Mouse (Mus musculus) thymus, adult 2 months (tissue): ENCODE results near the gene Olfml1.

Experiments
- CTCF ChIP-seq: fragments of 200-500 bp; IDR thresholded peaks from 2 replicates; pipeline ENCODE4 v1.5.1; 2012; ENCODE audit warnings: mild to moderate bottlenecking, control low read depth, low read length, moderate library complexity, borderline replicate concordance; ENCODE audit not compliant: control insufficient read depth, poor library complexity, insufficient read depth; ENCODE audit errors: extremely low read depth
- POLR2A ChIP-seq: fragments of 200-500 bp; IDR thresholded peaks from 2 replicates; pipeline ENCODE4 v1.6.1; 2012; ENCODE audit warnings: mild to moderate bottlenecking, low read length, control low read depth, moderate library complexity; ENCODE audit not compliant: control insufficient read depth, poor library complexity, insufficient read depth; ENCODE audit errors: extremely low read depth

- TF ChIP-seq POLR2A (no peak), CTCF (no peak)
Measured at GRCm38 (mm10) chr7:107618028-107618992, 51.1 kb downstream of the Olfml1 start.
